Mouse (Mus musculus): ENCODE measurements around the gene Ugt2b35. TPM values are rescaled to one million over a fixed set of nuclear protein-coding genes. Genes with fewer than 3 reads are reported as not detected.

Gene Ugt2b35
- 0.55 and 2.4 TPM in 2 replicates for polyA plus RNA-seq (2012; rRNA removed; ENCODE audit: low replicate concordance)

GRCm38 (mm10) chr5:87000395-87001073, at the start of gene Ugt2b35:
Ugt2b35 (plus strand) TSS chr5:87000860.

Other genes with a start within 250 kb of the Ugt2b35 start
- gene Ythdc1, start 196.6 kb upstream of the Ugt2b35 start, polyA plus RNA-seq (2012; rRNA removed; ENCODE audit: low replicate concordance) = 2.5 and 3.5 TPM in 2 replicates
- gene Ugt2b34, start 93.9 kb upstream of the Ugt2b35 start, polyA plus RNA-seq (2012; rRNA removed; ENCODE audit: low replicate concordance) = 19.6 and 34.6 TPM in 2 replicates
- gene Ugt2b1, start 74.3 kb upstream of the Ugt2b35 start, polyA plus RNA-seq (2012; rRNA removed; ENCODE audit: low replicate concordance) = not detected in 2 replicates
- 1.1 and 1.6 TPM in 2 replicates for gene Ugt2b36, start 91.7 kb downstream of the Ugt2b35 start, polyA plus RNA-seq (2012; rRNA removed; ENCODE audit: low replicate concordance)
- gene Ugt2b5, start 139.5 kb downstream of the Ugt2b35 start, polyA plus RNA-seq (2012; rRNA removed; ENCODE audit: low replicate concordance) = 1.8 and 9.6 TPM in 2 replicates

Measured in duodenum, adult 2 months (tissue).